Mouse (Mus musculus) mouse embryonic stem cell (cell line): ENCODE measurements around the gene Slc34a1.
"Not testable (repeated sequence)": the region's sequence is repeated elsewhere in the genome, so short reads cannot be mapped to it uniquely, and the experiment has no call there.

ENCODE experiments used
- in situ Hi-C, 2 experiments: fragments of 300-500 bp; cut with MboI; formaldehyde crosslinking; loops; 1 replicate in 1 of 2; 3 replicates in 1 of 2; pipeline ENCODE4 v1.14.3; 2019 to 2020; ENCODE audit warnings: low sequenced_read_pairs in 2 of 2, low pct_unique_long_range_greater_than_20kb in 1 of 2, mixed read lengths in 1 of 2; ENCODE audit not compliant: unreplicated experiment in 1 of 2

The Slc34a1 gene

GRCm38 (mm10) chr13:55429226-55429888 lies 31.4 kb downstream of the Slc34a1 start:
- in situ Hi-C loops = no loop called here

GRCm38 (mm10) chr13:55430566-55430965 lies 32.6 kb downstream of the Slc34a1 start:
- in situ Hi-C loops = no loop called here

GRCm38 (mm10) chr13:55431889-55432685 lies 34.1 kb downstream of the Slc34a1 start:
- in situ Hi-C loops = no loop called here

- in situ Hi-C loops = not testable (repeated sequence)
These were observed 39.2 kb downstream of the Slc34a1 start for GRCm38 (mm10) chr13:55437111-55437629.

GRCm38 (mm10) chr13:55443799-55444285 lies 45.9 kb downstream of the Slc34a1 start:
- in situ Hi-C loops = no loop called here

- in situ Hi-C loops = no loop called here
These were observed 46.4 kb downstream of the Slc34a1 start for GRCm38 (mm10) chr13:55444286-55444936.

- in situ Hi-C loops = no loop called here
These were observed 46.9 kb downstream of the Slc34a1 start, which contains the start of gene Grk6 for GRCm38 (mm10) chr13:55444937-55445315. TSS of gene Grk6 (plus strand) at chr13:55445072.

GRCm38 (mm10) chr13:55445361-55446091 lies 47.5 kb downstream of the Slc34a1 start:
- in situ Hi-C loops = no loop called here

GRCm38 (mm10) chr13:55446483-55447105 lies 48.6 kb downstream of the Slc34a1 start:
- in situ Hi-C loops = no loop called here

- in situ Hi-C loops = no loop called here
These were observed 49.6 kb downstream of the Slc34a1 start for GRCm38 (mm10) chr13:55447543-55447943.

- in situ Hi-C loops = no loop called here
These were observed 50.1 kb downstream of the Slc34a1 start for GRCm38 (mm10) chr13:55448131-55448530.

GRCm38 (mm10) chr13:55449205-55449604 lies 51.2 kb downstream of the Slc34a1 start:
- in situ Hi-C loops = no loop called here

GRCm38 (mm10) chr13:55449679-55450441 lies 51.9 kb downstream of the Slc34a1 start:
- in situ Hi-C loops = no loop called here

- in situ Hi-C loops = no loop called here
These were observed 52.6 kb downstream of the Slc34a1 start for GRCm38 (mm10) chr13:55450511-55450980.

GRCm38 (mm10) chr13:55451296-55451695 lies 53.3 kb downstream of the Slc34a1 start:
- in situ Hi-C loops = no loop called here

GRCm38 (mm10) chr13:55451785-55452549 lies 54.0 kb downstream of the Slc34a1 start:
- in situ Hi-C loops = no loop called here
